Mouse (Mus musculus): ENCODE measurements around the gene Gm44579. TPM values are rescaled to one million over a fixed set of nuclear protein-coding genes. Genes with fewer than 3 reads are reported as not detected.

Gene Gm44579
- polyA plus RNA-seq, 1 experiment from 2014 or later: not detected

DNA sequence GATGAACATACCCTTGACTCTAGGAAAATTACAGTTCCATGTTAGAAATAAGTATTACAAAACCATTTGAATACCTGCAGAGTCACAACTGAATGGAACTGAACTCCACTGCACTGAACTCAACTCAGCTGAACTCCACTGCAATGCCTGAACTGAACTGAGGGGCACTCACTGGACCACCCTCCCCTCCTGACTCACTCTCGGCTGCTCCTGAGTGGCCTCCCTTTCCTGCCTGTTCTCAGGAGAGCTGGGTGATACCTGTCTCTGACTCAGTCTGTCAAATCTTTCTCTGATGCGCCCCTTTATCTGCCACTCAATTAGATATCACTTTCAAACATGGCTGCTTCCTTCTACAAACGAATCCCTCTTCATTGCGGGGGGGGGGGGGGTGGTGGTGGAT lies 66.6 kb downstream of the Gm44579 start:
- DNase-seq (ENCODE audit: low spot score) (no peak), ATAC-seq (replicated peaks; ENCODE audit: insufficient number of reproducible peaks, low FRiP score, low TSS enrichment, low read depth) (no peak)
- 59% methylated on average over 4 of the region's 4 CpGs for WGBS
- no peak overlapping the region for H3K9ac ChIP-seq (replicated peaks; ENCODE audit: low read length)
- H3K4me3 ChIP-seq (ENCODE audit: low read depth, low read length): no peak overlapping the region
- no peak overlapping the region for H3K27ac ChIP-seq (replicated peaks; ENCODE audit: low read depth, low read length)
- no peaks in the 10 kb centered on the region for H3K27me3 ChIP-seq (ENCODE audit: control insufficient read depth, insufficient read depth, low read length)
- H3K9me3 ChIP-seq (replicated peaks; ENCODE audit: control insufficient read depth, low read length): no peaks in the 10 kb centered on the region
- no peaks in the 10 kb centered on the region for H3K36me3 ChIP-seq (replicated peaks; ENCODE audit: control insufficient read depth, insufficient read depth, low read depth, low read length)
- H3K4me1 ChIP-seq (ENCODE audit: control insufficient read depth, insufficient read depth, low read length): no peaks in the 10 kb centered on the region
- H3K4me2 ChIP-seq (ENCODE audit: low read depth, low read length): no peak overlapping the region

DNA sequence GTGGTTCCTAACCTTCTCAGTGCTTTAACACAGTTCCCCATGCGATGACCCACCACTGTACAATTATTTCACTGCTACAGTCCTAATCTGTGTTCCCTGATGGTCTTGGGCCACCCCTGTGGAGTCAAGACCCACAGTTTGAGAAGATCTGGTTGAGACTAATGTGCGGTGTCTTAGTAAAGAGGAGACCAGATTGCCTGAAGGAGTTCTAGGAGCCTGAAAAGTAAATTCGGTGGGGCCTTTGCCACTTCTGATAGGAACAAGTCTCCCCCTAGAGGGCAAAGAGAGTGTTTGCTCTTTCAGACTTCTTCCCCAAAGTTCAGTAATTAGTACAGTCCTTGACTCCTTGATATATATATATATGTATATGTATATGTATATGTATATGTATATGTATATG lies 67.2 kb downstream of the Gm44579 start:
- H3K36me3 ChIP-seq (replicated peaks; ENCODE audit: control insufficient read depth, insufficient read depth, low read depth, low read length): no peaks in the 10 kb centered on the region
- H3K9me3 ChIP-seq (replicated peaks; ENCODE audit: control insufficient read depth, low read length): no peaks in the 10 kb centered on the region
- no peak overlapping the region for H3K4me2 ChIP-seq (ENCODE audit: low read depth, low read length)
- H3K4me1 ChIP-seq (ENCODE audit: control insufficient read depth, insufficient read depth, low read length): no peaks in the 10 kb centered on the region
- H3K27me3 ChIP-seq (ENCODE audit: control insufficient read depth, insufficient read depth, low read length): no peaks in the 10 kb centered on the region
- no peak overlapping the region for H3K27ac ChIP-seq (replicated peaks; ENCODE audit: low read depth, low read length)
- no peak overlapping the region for H3K4me3 ChIP-seq (ENCODE audit: low read depth, low read length)
- no peak overlapping the region for H3K9ac ChIP-seq (replicated peaks; ENCODE audit: low read length)
- ATAC-seq (replicated peaks; ENCODE audit: insufficient number of reproducible peaks, low FRiP score, low TSS enrichment, low read depth) (no peak), DNase-seq (ENCODE audit: low spot score) (peak; percentile 81)
- 30% methylated on average over 3 of the region's 3 CpGs for WGBS

- DNase-seq (ENCODE audit: low spot score) (no peak), ATAC-seq (replicated peaks; ENCODE audit: insufficient number of reproducible peaks, low FRiP score, low TSS enrichment, low read depth) (no peak)
These were observed 67.9 kb downstream of the Gm44579 start for GRCm38 (mm10) chr15:98152916-98153315.

DNA sequence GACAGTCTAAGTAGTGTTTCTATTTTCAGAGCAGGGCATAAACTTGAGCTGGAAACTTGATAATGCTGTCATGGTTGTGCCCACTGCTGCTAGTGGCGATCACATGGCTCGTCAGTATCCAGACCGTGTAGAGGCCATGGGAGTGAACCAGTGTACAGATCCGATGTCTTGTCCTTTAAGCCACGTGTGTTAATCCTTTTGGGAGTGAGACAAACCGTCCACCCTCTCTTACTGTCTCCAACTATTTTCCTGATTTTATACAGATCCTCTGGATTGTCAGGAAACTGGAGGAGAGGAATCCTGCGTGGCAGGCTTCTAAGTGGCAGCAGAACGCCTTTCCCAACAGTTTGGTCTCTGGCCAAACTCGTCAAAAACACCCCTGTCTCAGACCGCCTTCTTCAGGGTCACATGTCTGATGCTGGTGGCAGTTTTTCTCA lies 71.6 kb downstream of the Gm44579 start:
- DNase-seq (ENCODE audit: low spot score) (no peak), ATAC-seq (replicated peaks; ENCODE audit: insufficient number of reproducible peaks, low FRiP score, low TSS enrichment, low read depth) (no peak)
- H3K4me2 ChIP-seq (ENCODE audit: low read depth, low read length): no peak overlapping the region
- 70% methylated on average over 10 of the region's 10 CpGs for WGBS
- H3K27ac ChIP-seq (replicated peaks; ENCODE audit: low read depth, low read length): no peak overlapping the region
- no peak overlapping the region for H3K4me3 ChIP-seq (ENCODE audit: low read depth, low read length)
- no peaks in the 10 kb centered on the region for H3K9me3 ChIP-seq (replicated peaks; ENCODE audit: control insufficient read depth, low read length)
- no peaks in the 10 kb centered on the region for H3K4me1 ChIP-seq (ENCODE audit: control insufficient read depth, insufficient read depth, low read length)
- no peaks in the 10 kb centered on the region for H3K36me3 ChIP-seq (replicated peaks; ENCODE audit: control insufficient read depth, insufficient read depth, low read depth, low read length)
- H3K27me3 ChIP-seq (ENCODE audit: control insufficient read depth, insufficient read depth, low read length): no peaks in the 10 kb centered on the region
- H3K9ac ChIP-seq (replicated peaks; ENCODE audit: low read length): no peak overlapping the region

More at GRCm38 (mm10) chr15:98152916-98153315, 67.9 kb downstream of the Gm44579 start:
- H3K27ac ChIP-seq (replicated peaks; ENCODE audit: low read depth, low read length): no peak overlapping the region
- H3K4me1 ChIP-seq (ENCODE audit: control insufficient read depth, insufficient read depth, low read length): no peaks in the 10 kb centered on the region
- no peak overlapping the region for H3K9ac ChIP-seq (replicated peaks; ENCODE audit: low read length)
- no peaks in the 10 kb centered on the region for H3K9me3 ChIP-seq (replicated peaks; ENCODE audit: control insufficient read depth, low read length)
- no peaks in the 10 kb centered on the region for H3K36me3 ChIP-seq (replicated peaks; ENCODE audit: control insufficient read depth, insufficient read depth, low read depth, low read length)
- H3K27me3 ChIP-seq (ENCODE audit: control insufficient read depth, insufficient read depth, low read length): no peaks in the 10 kb centered on the region
- H3K4me3 ChIP-seq (ENCODE audit: low read depth, low read length): no peak overlapping the region
- no peak overlapping the region for H3K4me2 ChIP-seq (ENCODE audit: low read depth, low read length)
- 56% methylated on average over 7 of the region's 7 CpGs for WGBS

DNA sequence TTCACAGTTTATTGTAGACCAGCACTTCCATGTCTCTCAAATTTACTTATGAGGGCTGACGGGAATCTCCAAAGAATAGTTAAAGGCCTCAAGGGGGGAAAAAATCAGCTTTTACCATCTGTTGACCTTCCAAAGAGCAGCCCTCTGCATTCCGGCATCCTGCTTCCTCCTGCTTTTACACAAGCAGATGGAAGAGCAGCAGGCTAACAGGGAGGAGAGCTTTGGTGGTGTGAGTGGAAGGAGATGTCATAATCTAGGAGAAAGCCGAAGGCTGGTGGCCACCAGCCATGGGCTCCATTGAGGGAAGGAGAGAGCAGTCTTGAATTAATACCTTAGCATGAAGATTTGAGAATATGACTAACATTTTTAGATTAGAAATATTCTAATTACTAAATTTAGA lies 72.4 kb downstream of the Gm44579 start:
- no peak overlapping the region for H3K9ac ChIP-seq (replicated peaks; ENCODE audit: low read length)
- ATAC-seq (replicated peaks; ENCODE audit: insufficient number of reproducible peaks, low FRiP score, low TSS enrichment, low read depth): no peak
- no peak overlapping the region for H3K4me3 ChIP-seq (ENCODE audit: low read depth, low read length)
- WGBS: 79% methylated on average over 3 of the region's 3 CpGs
- H3K4me1 ChIP-seq (ENCODE audit: control insufficient read depth, insufficient read depth, low read length): no peaks in the 10 kb centered on the region
- DNase-seq (ENCODE audit: low spot score): no peak
- H3K27me3 ChIP-seq (ENCODE audit: control insufficient read depth, insufficient read depth, low read length): no peaks in the 10 kb centered on the region
- H3K27ac ChIP-seq (replicated peaks; ENCODE audit: low read depth, low read length): no peak overlapping the region
- H3K4me2 ChIP-seq (ENCODE audit: low read depth, low read length): no peak overlapping the region
- no peaks in the 10 kb centered on the region for H3K36me3 ChIP-seq (replicated peaks; ENCODE audit: control insufficient read depth, insufficient read depth, low read depth, low read length)
- H3K9me3 ChIP-seq (replicated peaks; ENCODE audit: control insufficient read depth, low read length): no peaks in the 10 kb centered on the region

GRCm38 (mm10) chr15:98145559-98146181 lies 75.1 kb downstream of the Gm44579 start:
- Histone ChIP-seq H3K9me3 (replicated peaks; ENCODE audit: control insufficient read depth, low read length) (no peaks in the 10 kb centered on the region), H3K36me3 (replicated peaks; ENCODE audit: control insufficient read depth, insufficient read depth, low read depth, low read length) (no peaks in the 10 kb centered on the region; the same call in none of the 2 replicates), H3K4me3 (ENCODE audit: low read depth, low read length) (peak overlapping the region; percentile 96), H3K27me3 (ENCODE audit: control insufficient read depth, insufficient read depth, low read length) (no peaks in the 10 kb centered on the region), H3K9ac (replicated peaks; ENCODE audit: low read length) (peak overlapping the region; percentile 88), H3K4me2 (ENCODE audit: low read depth, low read length) (peak overlapping the region; percentile 95), H3K27ac (replicated peaks; ENCODE audit: low read depth, low read length) (peak overlapping the region; percentile 75; the same call in 1 of the 2 replicates), H3K4me1 (ENCODE audit: control insufficient read depth, insufficient read depth, low read length) (no peaks in the 10 kb centered on the region)
- peak; percentile 96 for ATAC-seq (replicated peaks; ENCODE audit: insufficient number of reproducible peaks, low FRiP score, low TSS enrichment, low read depth)
- peak; percentile 95 for DNase-seq (ENCODE audit: low spot score)
- 1% methylated on average over 38 of the region's 38 CpGs for WGBS

DNA sequence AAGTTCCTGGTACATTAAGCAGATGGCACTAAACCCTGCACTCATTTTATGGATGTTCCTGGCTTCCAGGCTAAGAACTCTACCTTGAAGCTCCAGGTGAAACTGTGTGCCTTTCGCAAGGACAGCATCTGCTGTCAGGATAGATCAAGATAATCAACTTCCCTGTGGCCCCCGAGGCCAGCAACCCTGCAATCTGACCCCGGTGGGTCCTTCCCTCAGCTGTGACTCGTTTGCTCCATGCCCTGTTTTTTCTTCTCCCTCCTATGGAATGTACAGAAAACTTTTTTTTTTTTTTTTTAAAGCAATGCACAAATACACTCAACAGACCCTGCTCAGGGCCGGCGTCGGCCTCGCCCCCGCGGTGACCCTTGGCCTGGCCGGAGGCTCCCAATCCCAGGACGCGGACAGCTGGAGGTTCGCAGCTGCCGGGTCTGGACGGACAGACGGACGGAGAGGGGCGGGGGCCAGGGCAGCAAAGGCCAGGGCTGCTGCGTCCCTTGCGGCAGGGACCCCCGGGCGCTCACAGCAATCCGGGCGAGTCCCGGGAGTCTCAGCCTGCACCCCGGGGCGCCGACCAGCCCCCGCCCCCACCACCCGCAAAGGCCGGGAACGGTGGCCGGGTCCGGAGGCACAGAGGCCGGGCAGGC lies 75.8 kb downstream of the Gm44579 start:
- peak; percentile 29; the same call in 1 of the 2 replicates for ATAC-seq (replicated peaks; ENCODE audit: insufficient number of reproducible peaks, low FRiP score, low TSS enrichment, low read depth)

DNA sequence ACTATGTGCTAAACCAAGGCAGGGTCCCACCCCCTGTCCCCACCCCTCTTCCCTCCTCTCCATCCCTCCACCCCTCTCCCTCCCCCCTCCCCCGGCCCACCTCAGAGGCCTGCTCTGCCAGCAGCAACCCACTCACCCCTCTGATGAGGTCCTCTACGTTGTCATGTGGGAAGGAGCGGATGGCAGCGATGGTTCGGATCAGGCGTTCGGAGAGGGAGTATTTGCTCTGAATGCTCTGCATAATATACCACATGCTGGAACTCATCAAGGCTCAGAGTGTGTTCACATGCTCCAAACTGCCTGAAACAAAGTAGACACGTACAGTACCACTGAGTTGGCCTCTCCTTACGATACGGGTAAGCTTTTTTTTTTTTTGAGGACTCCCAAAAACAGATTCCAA lies 78.3 kb downstream of the Gm44579 start:
- no peaks in the 10 kb centered on the region; the same call in none of the 2 replicates for H3K36me3 ChIP-seq (replicated peaks; ENCODE audit: control insufficient read depth, insufficient read depth, low read depth, low read length)
- no peak overlapping the region for H3K27ac ChIP-seq (replicated peaks; ENCODE audit: low read depth, low read length)
- H3K4me1 ChIP-seq (ENCODE audit: control insufficient read depth, insufficient read depth, low read length): no peaks in the 10 kb centered on the region
- H3K4me3 ChIP-seq (ENCODE audit: low read depth, low read length): no peak overlapping the region
- ATAC-seq (replicated peaks; ENCODE audit: insufficient number of reproducible peaks, low FRiP score, low TSS enrichment, low read depth) (no peak), DNase-seq (ENCODE audit: low spot score) (no peak)
- 74% methylated on average over 10 of the region's 10 CpGs for WGBS
- no peaks in the 10 kb centered on the region for H3K9me3 ChIP-seq (replicated peaks; ENCODE audit: control insufficient read depth, low read length)
- H3K4me2 ChIP-seq (ENCODE audit: low read depth, low read length): no peak overlapping the region
- no peaks in the 10 kb centered on the region for H3K27me3 ChIP-seq (ENCODE audit: control insufficient read depth, insufficient read depth, low read length)
- no peak overlapping the region for H3K9ac ChIP-seq (replicated peaks; ENCODE audit: low read length)

More for the DNA sequence above, 75.8 kb downstream of the Gm44579 start:
- no peaks in the 10 kb centered on the region for H3K4me1 ChIP-seq (ENCODE audit: control insufficient read depth, insufficient read depth, low read length)
- no peaks in the 10 kb centered on the region for H3K9me3 ChIP-seq (replicated peaks; ENCODE audit: control insufficient read depth, low read length)
- H3K9ac ChIP-seq (replicated peaks; ENCODE audit: low read length): peak overlapping the region; percentile 88
- H3K27ac ChIP-seq (replicated peaks; ENCODE audit: low read depth, low read length): peak overlapping the region; percentile 75
- peak overlapping the region; percentile 95 for H3K4me2 ChIP-seq (ENCODE audit: low read depth, low read length)
- H3K4me3 ChIP-seq (ENCODE audit: low read depth, low read length): peak overlapping the region; percentile 96
- H3K27me3 ChIP-seq (ENCODE audit: control insufficient read depth, insufficient read depth, low read length): no peaks in the 10 kb centered on the region
- H3K36me3 ChIP-seq (replicated peaks; ENCODE audit: control insufficient read depth, insufficient read depth, low read depth, low read length): no peaks in the 10 kb centered on the region; the same call in none of the 2 replicates
- peak; percentile 28 for DNase-seq (ENCODE audit: low spot score)
- WGBS: under 1% methylated on average over 36 of the region's 36 CpGs

All from embryonic facial prominence, embryonic 11.5 days (tissue).